Mouse (Mus musculus): Measurements from ENCODE around the gene Cabcoco1. TPM values are rescaled to one million over a fixed set of nuclear protein-coding genes. Genes with fewer than 3 reads are reported as not detected.

Cabcoco1 gene
- polyA plus RNA-seq (2014; fragmentation: Nextera tagmentation; extraction: Ambion mirVana), result not detected in 2 replicates

DNA sequence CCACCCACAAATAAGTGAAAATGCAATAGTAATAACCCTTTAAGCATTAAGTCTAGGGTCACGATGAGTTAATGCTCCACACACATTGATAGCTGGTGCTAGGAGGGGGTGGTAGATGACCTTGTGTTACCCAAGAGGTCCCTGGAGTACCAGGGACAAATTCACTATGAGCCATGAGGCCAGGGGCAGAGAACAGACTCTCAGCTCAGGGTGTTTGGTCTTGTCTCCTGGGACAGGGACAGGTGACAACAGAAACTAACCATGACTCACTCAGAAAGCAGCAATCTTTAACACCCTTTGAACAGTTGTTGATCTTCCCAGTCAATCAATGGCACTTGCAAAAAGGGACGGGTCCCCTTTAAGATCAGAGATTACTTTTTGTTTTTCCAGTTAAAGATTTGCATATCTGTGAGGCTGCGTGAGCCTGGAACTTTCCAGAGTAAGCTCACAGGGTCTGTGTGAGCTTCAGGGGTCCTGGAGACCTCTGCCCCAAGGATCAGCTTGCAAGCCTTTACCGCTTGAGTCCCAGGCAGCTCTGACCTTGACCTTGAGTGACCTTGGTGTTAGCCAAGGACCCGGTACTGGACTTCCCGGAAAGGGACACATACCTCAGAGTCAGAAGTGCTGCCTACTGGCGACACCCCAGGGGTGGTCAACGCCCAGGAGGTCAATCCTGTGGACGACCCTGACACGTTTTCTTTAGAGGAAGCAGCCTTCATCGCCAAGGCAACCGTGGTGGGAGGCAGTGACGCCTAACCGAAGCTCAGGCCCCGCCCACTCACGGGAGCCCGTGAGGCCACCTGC is at the start of gene Cabcoco1:
Gene Cabcoco1 (minus strand): TSS at position 758 of the 804 bp plus-strand sequence.
- H3K4me3 ChIP-seq (ENCODE audit: low read depth, low read length), result 0 out of 2 replicates have a peak within 1 kb of the TSS, but pooled peaks have one; percentile 6
- 9% methylated on average over 17 of the region's 17 CpGs for WGBS

DNA sequence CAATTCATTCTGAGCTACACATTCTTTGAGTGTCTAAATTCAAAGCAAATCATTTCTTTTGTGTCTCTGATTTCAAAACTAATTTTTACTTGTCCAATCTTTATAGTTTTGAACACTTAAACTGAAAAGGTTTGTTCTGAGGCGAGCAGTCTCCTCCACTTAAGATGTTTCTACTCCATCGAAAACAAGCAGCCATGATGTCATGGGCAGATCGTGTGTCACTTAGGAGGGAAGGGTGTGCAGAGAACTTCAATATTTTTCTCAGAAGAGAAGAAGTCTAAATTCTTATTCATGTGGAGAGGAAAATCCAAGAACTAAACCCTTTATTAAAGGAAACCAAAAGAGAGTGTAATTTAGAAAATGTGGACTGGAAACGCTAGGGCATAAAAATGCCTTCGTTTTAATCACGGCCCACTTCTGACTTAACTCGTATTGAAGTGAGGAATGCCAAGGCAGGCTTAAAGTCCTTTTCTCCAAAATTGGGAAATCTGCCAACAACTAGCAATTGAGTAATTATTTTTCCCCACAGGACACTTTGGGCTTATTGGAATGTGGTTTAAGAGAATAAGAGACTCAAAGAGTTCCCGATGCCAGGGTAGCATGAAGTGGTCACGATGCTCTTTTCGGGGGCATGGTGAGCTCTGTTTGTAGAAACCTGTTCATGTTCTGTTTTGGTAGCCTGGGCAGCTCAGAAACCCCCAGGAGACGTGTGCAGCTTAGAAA is 48.0 kb upstream of the Cabcoco1 start:
- Histone ChIP-seq H3K9me3 (ENCODE audit: control insufficient read depth, low read length) (no peaks in the 10 kb centered on the region), H3K4me3 (ENCODE audit: low read depth, low read length) (no peak overlapping the region), H3K27me3 (ENCODE audit: control insufficient read depth, insufficient read depth, low read length) (no peaks in the 10 kb centered on the region), H3K4me2 (ENCODE audit: low read depth) (no peak overlapping the region), H3K9ac (ENCODE audit: low read length) (no peak overlapping the region), H3K36me3 (ENCODE audit: control insufficient read depth, insufficient read depth, low read length) (no peaks in the 10 kb centered on the region), H3K27ac (ENCODE audit: low read depth, low read length) (no peak overlapping the region), H3K4me1 (ENCODE audit: control insufficient read depth, insufficient read depth, low read length) (no peaks in the 10 kb centered on the region)
- WGBS, result 89% methylated on average over 11 of the region's 11 CpGs
- DNase-seq (ENCODE audit: low spot score) (no peak), ATAC-seq (ENCODE audit: insufficient read depth, low FRiP score, low TSS enrichment) (no peak)

More for the DNA sequence above, at the start of gene Cabcoco1:
- Histone ChIP-seq H3K4me1 (ENCODE audit: control insufficient read depth, insufficient read depth, low read length) (peaks cover 11% of the 10 kb centered on the region), H3K27me3 (ENCODE audit: control insufficient read depth, insufficient read depth, low read length) (no peaks in the 10 kb centered on the region), H3K9ac (ENCODE audit: low read length) (no peak within 1 kb of the TSS), H3K36me3 (ENCODE audit: control insufficient read depth, insufficient read depth, low read length) (no peaks in the 10 kb centered on the region), H3K9me3 (ENCODE audit: control insufficient read depth, low read length) (no peaks in the 10 kb centered on the region), H3K4me2 (ENCODE audit: low read depth) (peak within 1 kb of the TSS; percentile 33), H3K27ac (ENCODE audit: low read depth, low read length) (no peak within 1 kb of the TSS)
- ATAC-seq (ENCODE audit: insufficient read depth, low FRiP score, low TSS enrichment) (peak; percentile 57), DNase-seq (ENCODE audit: low spot score) (peak; percentile 54)

DNA sequence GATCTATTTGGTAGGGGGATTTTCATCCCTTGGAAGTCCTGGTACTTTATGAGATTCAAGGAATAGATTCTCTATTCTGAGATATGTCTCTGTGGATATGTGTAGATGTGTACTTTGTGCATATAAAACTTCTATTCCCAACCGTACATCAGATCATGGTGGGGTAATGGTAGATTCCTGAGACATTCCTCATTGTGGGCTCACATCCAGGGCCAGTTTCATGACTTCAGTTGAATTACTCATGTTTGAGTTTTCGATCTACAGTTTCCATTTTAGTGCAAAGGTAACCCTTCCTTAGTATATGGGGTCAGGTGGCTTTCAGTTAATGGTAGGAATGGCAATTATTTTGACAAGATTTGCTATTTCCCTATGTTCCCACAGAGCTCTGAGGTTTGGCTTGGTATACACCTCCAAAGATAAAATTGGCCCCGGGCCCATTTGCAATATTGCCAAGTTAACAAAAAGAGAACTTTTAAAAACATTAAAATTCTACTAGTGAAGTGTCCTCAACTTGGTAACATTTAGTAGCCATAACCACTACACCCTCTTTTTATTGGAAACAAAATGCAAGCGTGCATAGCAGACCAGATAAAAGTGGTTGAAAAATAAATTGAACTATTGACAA is 45.8 kb upstream of the Cabcoco1 start:
- ATAC-seq (ENCODE audit: insufficient read depth, low FRiP score, low TSS enrichment) (no peak), DNase-seq (ENCODE audit: low spot score) (no peak)
- Histone ChIP-seq H3K27ac (ENCODE audit: low read depth, low read length) (no peak overlapping the region), H3K36me3 (ENCODE audit: control insufficient read depth, insufficient read depth, low read length) (no peaks in the 10 kb centered on the region), H3K27me3 (ENCODE audit: control insufficient read depth, insufficient read depth, low read length) (no peaks in the 10 kb centered on the region), H3K4me3 (ENCODE audit: low read depth, low read length) (no peak overlapping the region), H3K4me2 (ENCODE audit: low read depth) (no peak overlapping the region), H3K9ac (ENCODE audit: low read length) (no peak overlapping the region), H3K4me1 (ENCODE audit: control insufficient read depth, insufficient read depth, low read length) (no peaks in the 10 kb centered on the region), H3K9me3 (ENCODE audit: control insufficient read depth, low read length) (no peaks in the 10 kb centered on the region)
- WGBS, result 91% methylated on average over 4 of the region's 4 CpGs

DNA sequence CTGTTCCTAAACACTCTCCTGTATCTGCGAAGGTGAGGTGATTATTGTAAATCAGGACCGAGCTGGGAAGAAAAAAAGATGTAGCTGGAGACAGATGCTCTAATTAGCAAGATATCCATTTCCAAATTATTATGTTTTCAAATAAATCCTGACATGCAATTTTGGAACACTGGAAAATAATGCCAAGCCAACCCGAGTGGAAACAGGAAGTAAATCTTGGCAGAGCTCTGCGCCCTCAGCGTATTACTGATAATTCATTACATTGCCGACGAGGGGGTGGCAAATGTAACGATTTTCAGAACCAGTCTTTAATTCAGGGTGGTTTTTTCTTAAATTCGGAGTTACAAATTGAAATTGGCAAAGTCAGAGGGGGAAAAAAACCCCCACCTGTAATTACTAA is 35.6 kb upstream of the Cabcoco1 start:
- Histone ChIP-seq H3K4me2 (ENCODE audit: low read depth) (no peak overlapping the region), H3K9me3 (ENCODE audit: control insufficient read depth, low read length) (no peaks in the 10 kb centered on the region), H3K4me1 (ENCODE audit: control insufficient read depth, insufficient read depth, low read length) (no peaks in the 10 kb centered on the region), H3K4me3 (ENCODE audit: low read depth, low read length) (no peak overlapping the region), H3K27me3 (ENCODE audit: control insufficient read depth, insufficient read depth, low read length) (no peaks in the 10 kb centered on the region), H3K9ac (ENCODE audit: low read length) (no peak overlapping the region), H3K27ac (ENCODE audit: low read depth, low read length) (no peak overlapping the region), H3K36me3 (ENCODE audit: control insufficient read depth, insufficient read depth, low read length) (no peaks in the 10 kb centered on the region)
- DNase-seq (ENCODE audit: low spot score) (no peak), ATAC-seq (ENCODE audit: insufficient read depth, low FRiP score, low TSS enrichment) (no peak)
- WGBS, result 86% methylated on average over 9 of the region's 9 CpGs

DNA sequence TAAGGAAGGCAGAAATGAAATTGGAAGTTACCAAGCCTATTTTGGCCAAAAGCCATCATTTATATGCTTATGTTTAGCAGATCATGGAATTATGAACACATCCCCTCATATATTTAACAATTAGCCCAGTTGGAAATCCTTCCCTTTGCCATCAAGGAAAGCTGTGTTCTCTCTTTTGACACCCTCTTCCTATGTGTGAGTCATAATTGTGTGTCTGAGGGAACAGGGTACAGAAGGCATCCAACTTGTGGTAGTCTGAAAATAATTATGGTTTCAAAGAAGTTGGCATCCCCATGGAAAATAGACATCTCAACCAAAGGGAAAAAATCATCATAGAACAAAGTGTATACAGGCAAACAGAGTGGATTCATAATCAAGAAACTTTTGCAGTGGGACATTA is 26.5 kb upstream of the Cabcoco1 start:
- no peak overlapping the region for H3K4me3 ChIP-seq (ENCODE audit: low read depth, low read length)
- no peaks in the 10 kb centered on the region for H3K9me3 ChIP-seq (ENCODE audit: control insufficient read depth, low read length)
- no peaks in the 10 kb centered on the region for H3K36me3 ChIP-seq (ENCODE audit: control insufficient read depth, insufficient read depth, low read length)
- ATAC-seq (ENCODE audit: insufficient read depth, low FRiP score, low TSS enrichment) (no peak), DNase-seq (ENCODE audit: low spot score) (no peak)
- H3K27me3 ChIP-seq (ENCODE audit: control insufficient read depth, insufficient read depth, low read length), result no peaks in the 10 kb centered on the region
- H3K4me2 ChIP-seq (ENCODE audit: low read depth), result no peak overlapping the region
- no peaks in the 10 kb centered on the region for H3K4me1 ChIP-seq (ENCODE audit: control insufficient read depth, insufficient read depth, low read length)
- no peak overlapping the region for H3K27ac ChIP-seq (ENCODE audit: low read depth, low read length)
- H3K9ac ChIP-seq (ENCODE audit: low read length), result no peak overlapping the region

DNA sequence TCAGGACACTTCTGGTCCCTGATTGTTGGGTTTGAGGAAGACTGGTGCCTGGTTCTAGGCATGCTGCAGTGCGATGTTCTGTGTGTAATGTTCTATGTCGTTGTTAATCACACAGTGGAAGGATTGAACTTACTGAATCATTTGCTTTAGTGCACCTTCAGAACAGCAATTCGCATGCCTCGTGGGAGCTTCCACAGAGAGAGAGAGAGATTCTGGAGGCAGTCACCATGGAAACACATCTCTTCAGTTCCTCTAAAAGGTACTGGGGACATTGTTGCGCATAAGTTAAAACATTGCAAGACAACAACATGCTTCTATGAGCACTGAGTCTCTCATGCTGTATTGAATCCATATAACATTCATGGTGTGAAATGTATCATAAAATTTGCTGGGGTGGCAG is 20.6 kb upstream of the Cabcoco1 start:
- Histone ChIP-seq H3K4me2 (ENCODE audit: low read depth) (no peak overlapping the region), H3K27ac (ENCODE audit: low read depth, low read length) (no peak overlapping the region), H3K27me3 (ENCODE audit: control insufficient read depth, insufficient read depth, low read length) (no peaks in the 10 kb centered on the region), H3K36me3 (ENCODE audit: control insufficient read depth, insufficient read depth, low read length) (no peaks in the 10 kb centered on the region), H3K4me1 (ENCODE audit: control insufficient read depth, insufficient read depth, low read length) (no peaks in the 10 kb centered on the region), H3K9ac (ENCODE audit: low read length) (no peak overlapping the region), H3K9me3 (ENCODE audit: control insufficient read depth, low read length) (no peaks in the 10 kb centered on the region), H3K4me3 (ENCODE audit: low read depth, low read length) (no peak overlapping the region)
- 78% methylated on average over 5 of the region's 5 CpGs for WGBS
- ATAC-seq (ENCODE audit: insufficient read depth, low FRiP score, low TSS enrichment), result no peak
- no peak for DNase-seq (ENCODE audit: low spot score)

DNA sequence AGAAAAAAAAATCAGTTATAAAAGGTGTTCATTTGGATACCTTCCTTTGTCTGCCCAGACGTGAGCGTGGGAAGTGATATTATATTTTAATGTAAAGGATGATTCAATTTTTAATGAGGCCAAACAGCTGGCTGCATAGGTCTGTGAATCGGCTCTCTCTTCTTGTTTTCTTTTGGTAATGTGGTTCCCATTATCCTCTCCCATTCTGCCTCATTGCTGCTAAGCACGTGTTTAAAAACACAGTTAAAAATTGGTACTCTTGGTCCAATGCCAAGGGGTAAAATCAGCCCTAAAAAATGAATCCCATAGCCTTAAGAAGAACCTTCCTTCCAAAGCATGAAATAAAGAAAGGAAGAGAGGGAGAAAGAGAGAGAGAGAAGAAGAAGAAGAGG is 17.1 kb upstream of the Cabcoco1 start:
- H3K4me2 ChIP-seq (ENCODE audit: low read depth), result no peak overlapping the region
- WGBS, result 51% methylated on average over 4 of the region's 4 CpGs
- no peak overlapping the region for H3K4me3 ChIP-seq (ENCODE audit: low read depth, low read length)
- ATAC-seq (ENCODE audit: insufficient read depth, low FRiP score, low TSS enrichment) (no peak), DNase-seq (ENCODE audit: low spot score) (peak; percentile 20)
- H3K4me1 ChIP-seq (ENCODE audit: control insufficient read depth, insufficient read depth, low read length), result no peaks in the 10 kb centered on the region
- H3K27ac ChIP-seq (ENCODE audit: low read depth, low read length), result no peak overlapping the region
- H3K9ac ChIP-seq (ENCODE audit: low read length), result no peak overlapping the region
- no peaks in the 10 kb centered on the region for H3K9me3 ChIP-seq (ENCODE audit: control insufficient read depth, low read length)
- H3K27me3 ChIP-seq (ENCODE audit: control insufficient read depth, insufficient read depth, low read length), result no peaks in the 10 kb centered on the region
- H3K36me3 ChIP-seq (ENCODE audit: control insufficient read depth, insufficient read depth, low read length), result no peaks in the 10 kb centered on the region

DNA sequence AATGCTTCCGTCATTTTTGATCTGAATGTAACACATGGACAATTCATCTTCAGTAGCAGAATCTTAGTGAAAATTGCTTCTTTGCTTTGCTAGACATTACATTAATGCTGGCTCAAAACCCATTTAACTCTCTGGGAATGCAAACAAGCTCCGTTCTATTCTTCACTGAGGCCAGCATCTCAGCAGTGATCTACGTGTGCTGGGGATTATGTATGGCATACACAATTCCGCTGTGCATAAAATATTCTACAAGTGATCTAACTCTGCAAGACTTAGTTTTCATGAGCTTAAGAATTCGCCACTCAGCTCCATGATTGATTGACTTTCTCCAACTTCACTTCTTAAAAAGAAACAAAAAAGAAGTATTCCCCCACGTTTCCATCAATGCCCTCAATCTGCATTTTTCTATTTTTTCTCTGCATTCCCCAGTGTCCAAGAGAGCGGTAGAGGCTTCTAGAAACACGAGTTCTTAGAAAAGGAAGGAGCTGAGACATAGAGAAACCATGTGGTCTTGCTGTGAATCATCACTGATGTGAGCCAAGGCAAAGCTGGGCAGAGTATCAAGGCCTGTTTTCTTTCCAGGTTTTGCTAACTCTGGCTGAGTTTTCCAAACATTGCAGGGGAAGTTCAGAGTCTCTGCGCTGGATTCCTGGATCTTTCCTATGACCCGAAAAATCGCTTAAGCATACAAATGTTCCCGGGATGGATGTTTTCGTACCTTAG is 16.6 kb upstream of the Cabcoco1 start:
- no peaks in the 10 kb centered on the region for H3K9me3 ChIP-seq (ENCODE audit: control insufficient read depth, low read length)
- H3K4me1 ChIP-seq (ENCODE audit: control insufficient read depth, insufficient read depth, low read length), result no peaks in the 10 kb centered on the region
- DNase-seq (ENCODE audit: low spot score), result peak; percentile 24
- WGBS, result 62% methylated on average over 13 of the region's 13 CpGs
- H3K9ac ChIP-seq (ENCODE audit: low read length), result no peak overlapping the region
- H3K27ac ChIP-seq (ENCODE audit: low read depth, low read length), result no peak overlapping the region
- H3K36me3 ChIP-seq (ENCODE audit: control insufficient read depth, insufficient read depth, low read length), result no peaks in the 10 kb centered on the region
- H3K4me2 ChIP-seq (ENCODE audit: low read depth), result no peak overlapping the region
- H3K4me3 ChIP-seq (ENCODE audit: low read depth, low read length), result no peak overlapping the region
- H3K27me3 ChIP-seq (ENCODE audit: control insufficient read depth, insufficient read depth, low read length), result no peaks in the 10 kb centered on the region
- no peak for ATAC-seq (ENCODE audit: insufficient read depth, low FRiP score, low TSS enrichment)
